Mouse (Mus musculus): ENCODE data around the gene Cyfip2.

The Cyfip2 gene

DNA sequence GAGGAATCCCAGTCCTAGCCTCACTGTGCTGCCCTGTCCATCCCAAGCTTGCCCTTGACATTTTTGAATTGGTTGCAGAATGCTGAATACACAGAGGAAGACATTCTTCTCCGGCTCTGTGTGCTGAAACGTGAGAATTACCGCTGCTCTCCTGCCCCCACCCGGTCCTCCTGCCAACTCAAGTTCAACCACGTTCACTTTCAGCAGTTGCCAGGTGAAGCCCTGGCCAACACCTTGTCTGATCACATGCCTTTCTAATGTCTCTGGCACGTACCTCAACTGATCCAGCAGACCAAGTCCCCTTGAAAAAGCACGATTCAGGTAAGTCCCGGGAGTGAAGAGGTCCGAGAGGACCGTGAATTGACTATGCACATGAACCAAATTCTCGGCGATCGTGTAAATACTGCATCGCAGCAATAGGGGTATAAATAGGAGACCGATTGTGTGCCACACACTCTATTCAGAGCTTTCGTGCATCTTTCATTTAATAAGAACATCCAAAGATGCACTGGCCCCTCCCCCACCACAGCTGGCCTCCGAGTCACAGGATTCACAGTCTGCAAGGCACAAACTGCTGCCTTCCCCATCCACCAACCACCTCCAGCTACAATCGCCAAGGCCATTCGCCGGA is 3.4 kb downstream of the Cyfip2 start:
- no peak for ATAC-seq (ENCODE audit: insufficient number of reproducible peaks, low FRiP score, low TSS enrichment)

DNA sequence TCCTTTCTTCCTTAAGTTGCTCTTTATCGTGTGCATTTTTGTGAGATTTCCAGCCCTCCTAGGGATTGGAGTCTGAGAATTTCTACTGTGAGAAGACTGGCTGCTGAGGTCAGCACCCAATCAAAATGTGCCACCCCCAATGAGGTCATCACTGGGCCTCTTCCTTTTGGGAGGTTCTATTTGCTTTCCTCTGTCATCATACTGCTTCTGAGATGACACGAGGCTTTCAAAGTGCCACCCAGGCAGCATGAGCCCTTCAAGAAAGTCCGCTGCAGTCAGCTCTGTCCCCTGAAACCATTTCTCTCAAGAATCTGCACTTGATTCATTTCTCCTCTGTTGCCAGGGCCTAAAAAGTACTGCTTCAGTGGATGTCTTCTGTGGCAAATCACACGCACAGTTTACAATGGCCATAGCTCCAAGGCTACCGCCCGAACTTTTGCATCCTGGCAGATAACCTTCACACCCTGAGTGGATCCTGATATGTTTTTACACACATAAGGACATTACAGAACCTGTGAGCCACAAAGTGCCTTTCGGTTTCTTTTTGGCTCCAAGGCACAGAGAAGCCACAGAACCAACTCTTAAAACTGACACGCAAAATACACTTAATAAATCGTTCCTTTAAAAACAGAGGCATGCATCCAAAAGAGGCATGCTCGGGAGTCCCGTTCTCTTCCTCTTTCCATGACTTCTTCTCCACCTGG is 4.2 kb downstream of the Cyfip2 start:
- ATAC-seq (ENCODE audit: insufficient number of reproducible peaks, low FRiP score, low TSS enrichment) = no peak

DNA sequence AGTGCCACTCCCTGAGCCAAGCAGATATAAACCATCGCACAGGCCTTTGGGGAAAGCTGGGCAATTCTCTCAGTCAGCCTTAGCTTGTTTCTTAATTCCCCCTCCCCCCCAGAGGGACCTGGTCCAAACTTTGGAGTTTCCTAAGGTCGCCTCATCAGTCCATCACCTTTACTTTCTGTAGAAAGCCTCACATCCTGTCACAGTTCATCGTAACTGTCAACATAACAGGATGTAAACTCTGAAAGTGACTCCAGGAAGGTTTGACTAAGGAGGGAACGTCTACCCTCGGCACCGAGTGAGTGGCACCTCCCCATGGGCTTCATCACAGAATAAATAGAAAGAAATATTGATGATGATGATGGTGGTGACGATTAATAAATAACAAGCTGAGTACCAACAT is 4.9 kb downstream of the Cyfip2 start:
- ATAC-seq (ENCODE audit: insufficient number of reproducible peaks, low FRiP score, low TSS enrichment) = no peak

DNA sequence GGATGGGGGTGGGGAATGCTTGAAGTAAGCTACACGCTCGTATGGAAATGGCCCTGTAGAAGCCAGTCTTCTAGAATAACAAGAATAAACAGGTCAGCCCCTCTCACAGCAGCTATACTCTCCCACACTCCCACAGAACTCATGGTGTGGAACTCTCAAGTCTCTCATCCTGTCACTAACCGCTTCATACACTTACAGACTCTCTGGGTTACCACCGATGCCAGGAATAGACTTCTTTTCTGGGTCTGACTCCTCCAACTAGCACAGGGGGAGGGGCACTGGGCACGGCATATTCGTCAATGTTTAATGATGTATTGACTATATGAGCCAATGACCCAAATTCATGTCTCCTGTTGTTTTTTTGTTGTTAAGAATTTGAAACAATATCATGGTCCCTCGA is 5.9 kb downstream of the Cyfip2 start:
- ATAC-seq (ENCODE audit: insufficient number of reproducible peaks, low FRiP score, low TSS enrichment) = no peak

DNA sequence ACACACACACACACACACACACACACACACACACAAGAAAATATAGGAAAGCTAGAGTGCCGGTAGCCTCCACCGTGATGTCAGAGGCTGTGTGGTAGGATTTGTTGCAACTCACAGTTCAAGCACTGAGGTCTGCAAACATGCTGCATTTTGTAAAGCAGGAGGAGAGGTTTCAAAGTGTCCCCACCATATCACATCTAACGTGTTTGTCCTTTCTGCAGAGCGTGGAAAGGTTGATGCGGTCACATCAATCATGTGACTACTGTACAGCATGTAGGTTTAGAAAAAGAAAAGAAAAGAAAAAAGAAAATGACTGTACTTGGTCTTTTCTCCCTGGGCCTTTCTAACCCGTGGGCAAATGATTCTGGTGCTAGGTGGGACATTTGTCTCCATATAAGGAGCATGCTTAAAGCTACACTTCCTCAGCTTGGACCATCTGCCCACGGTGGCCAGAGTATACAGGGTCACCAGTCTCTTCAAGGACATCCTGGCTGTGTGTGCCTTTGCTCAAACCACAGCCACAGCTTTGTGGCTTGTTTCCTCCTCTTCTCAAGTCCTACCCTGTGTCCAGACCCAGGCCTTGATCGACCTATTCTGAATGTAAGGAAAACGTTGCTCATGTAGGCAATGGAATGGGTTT is 6.7 kb downstream of the Cyfip2 start:
- no peak for ATAC-seq (ENCODE audit: insufficient number of reproducible peaks, low FRiP score, low TSS enrichment)

DNA sequence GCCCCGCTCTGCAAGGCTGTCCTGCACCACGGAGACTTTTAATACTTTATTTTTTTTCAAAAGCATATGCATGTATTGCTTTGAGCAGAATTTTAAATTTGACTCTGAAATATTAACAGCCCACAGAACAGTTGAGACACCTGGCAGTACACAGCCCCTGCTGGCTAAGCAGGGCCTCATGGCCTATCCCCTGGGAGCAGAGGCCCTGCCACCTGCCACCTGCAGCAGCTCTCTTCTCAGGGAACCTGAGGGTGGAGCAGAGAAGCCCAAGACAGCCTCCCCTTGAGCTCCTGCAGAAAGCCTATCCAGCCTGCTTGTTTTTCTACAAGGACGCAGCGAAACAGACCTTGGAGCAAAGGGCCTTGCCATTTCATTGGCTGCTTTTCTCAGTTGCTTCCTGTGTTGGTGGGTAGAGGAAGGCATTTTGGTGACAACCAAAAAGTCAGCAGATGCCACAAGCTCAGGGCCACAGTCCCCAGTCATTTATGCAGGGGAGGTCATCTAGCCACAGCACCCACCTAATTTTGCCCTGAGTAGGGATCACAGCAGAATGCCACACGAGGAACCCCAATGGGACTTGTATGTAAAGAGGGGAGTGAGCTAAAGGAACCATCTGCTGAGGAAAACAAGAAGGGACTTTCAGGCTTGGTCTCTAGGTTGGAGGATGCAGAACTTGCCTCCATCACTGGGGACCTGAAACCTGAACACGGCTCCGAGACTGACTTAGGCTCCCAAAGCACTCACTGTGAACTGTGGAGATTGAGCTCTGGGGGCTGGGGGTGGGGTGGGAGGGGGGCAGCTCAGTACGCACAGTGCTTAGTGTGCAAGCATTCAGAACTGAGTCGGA is 7.6 kb downstream of the Cyfip2 start:
- peak; percentile 57; the same call in 1 of the 2 replicates for ATAC-seq (ENCODE audit: insufficient number of reproducible peaks, low FRiP score, low TSS enrichment)

DNA sequence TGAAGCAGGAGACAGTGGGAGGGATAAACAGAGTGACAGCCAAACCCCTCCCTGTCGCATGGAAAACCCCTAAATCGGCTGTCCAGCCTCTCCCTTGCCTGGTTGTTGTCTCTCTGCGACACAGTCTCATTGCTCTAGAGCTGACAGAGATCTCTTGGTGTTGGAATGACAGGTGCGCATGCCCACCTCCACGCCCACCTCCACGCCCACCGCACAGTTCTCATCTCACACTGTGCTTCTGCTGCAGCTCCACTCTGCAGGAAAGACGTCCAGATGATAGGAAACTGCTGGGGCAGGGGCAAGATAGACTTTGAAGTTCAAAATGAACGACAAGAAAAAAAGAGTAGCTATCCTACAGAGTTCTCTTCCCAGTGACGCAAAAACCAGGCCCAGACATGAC is 8.6 kb downstream of the Cyfip2 start:
- ATAC-seq (ENCODE audit: insufficient number of reproducible peaks, low FRiP score, low TSS enrichment) = no peak

DNA sequence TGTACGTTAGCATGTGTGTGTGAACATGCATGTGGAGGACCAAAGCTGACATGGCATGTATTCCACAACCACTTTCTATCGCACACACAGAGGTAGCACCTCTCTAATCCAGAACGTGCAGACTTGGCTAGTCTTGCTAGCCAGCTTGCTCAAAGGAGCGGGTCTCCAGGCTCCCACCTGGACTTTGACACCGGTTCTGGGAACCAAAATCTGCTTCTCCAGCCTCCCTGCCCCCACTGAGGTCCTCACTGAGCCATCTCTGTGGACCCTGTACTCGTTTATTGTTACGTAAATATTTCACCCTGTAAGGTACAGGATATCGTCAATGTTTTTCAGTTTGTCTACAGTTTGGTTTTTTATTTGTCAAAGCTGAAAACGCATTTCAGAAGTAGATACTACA is 10.2 kb downstream of the Cyfip2 start:
- no peak for ATAC-seq (ENCODE audit: insufficient number of reproducible peaks, low FRiP score, low TSS enrichment)

DNA sequence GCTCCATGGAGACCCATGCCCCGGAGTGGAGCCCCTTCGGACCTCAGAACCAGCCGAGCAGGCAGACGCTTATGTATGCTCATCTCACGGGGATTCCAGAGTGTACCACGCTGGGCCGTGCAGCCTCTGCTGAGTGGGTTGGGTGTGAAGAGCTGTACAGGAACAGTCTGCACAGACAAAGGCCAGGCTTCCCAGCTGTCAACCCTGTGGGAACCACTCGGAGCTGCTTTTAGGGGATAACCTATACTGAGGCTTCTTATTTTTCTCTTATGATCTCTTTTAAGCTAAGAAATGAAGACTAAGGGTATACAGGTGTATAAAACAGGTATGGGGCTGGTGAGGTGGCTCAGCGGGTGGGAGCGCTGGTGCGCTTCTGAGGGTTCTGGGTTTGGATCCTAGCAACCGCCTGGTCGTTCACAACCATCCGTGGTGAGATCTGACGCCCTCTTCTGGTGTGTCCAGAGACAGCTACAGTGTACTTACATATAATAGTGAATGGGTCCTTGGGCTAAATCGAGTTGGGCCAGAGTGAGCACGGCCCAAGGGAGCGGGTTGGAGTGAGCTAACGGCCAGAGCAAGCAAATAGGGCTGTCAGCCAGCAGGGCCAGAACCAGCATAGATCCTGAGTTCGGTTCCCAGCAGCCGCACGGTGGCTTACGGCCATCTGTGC is 10.9 kb downstream of the Cyfip2 start:
- ATAC-seq (ENCODE audit: insufficient number of reproducible peaks, low FRiP score, low TSS enrichment) = no peak

DNA sequence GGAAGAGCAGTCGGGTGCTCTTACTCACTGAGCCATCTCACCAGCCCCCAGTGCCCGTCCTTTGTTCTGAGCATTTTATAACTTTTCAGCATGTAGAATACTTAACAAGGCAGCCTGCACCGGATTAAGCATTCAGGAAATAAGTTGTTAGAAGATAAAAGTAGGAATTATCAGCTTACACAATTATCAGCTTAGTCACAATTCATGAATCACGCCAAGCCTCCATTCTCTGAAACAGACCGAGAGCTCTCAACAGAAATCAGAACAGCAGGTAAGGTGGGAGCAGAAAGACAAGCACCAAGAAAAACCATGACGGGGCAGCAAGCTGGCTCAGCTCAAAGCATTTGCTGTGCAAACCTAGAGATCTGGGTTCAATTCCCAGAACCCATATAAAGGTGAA is 12.8 kb downstream of the Cyfip2 start:
- ATAC-seq (ENCODE audit: insufficient number of reproducible peaks, low FRiP score, low TSS enrichment) = no peak

DNA sequence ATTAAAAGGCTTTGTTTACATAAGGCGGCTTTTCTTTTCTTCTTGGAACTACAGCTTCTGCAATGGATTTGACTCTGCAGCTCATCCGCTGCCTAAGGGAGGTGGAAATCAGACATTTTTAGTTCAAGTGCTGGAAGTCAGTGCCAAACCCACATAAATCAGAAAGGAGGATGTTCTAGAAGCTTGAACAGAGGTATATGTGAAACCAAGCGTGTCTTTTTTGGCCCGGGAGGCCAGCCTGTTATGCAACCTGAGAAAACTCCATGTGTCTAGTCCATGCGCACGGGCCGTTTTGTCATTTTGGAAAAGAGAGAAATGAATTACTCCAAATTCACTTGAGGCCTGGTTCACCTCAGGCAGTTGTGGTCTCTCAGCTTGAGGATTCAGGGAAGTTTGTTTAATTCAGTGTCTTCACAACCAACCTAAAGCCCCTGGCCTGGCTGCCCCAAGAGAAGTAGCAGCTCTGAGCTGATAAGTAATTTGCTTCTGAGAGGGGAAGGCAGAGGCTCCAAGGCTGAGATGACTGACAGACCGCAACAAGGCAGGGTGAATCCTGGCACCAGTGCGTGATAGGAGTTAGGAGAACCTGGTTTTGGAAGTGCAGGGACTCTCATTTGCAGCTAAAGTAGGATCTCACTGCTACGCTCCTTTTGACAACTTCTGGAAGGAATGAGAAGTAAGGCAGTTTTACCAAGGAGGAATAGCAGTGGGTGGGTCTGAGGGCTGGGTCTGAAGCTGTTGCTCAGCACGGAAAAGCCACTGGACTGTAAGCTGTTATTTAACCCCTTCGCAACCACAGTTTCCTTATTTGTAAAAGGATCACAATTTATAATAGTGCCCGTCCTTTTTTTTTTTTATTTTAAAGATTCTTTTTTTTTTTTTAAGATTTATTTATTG is 13.5 kb downstream of the Cyfip2 start:
- peak; percentile 53; the same call in 1 of the 2 replicates for ATAC-seq (ENCODE audit: insufficient number of reproducible peaks, low FRiP score, low TSS enrichment)

DNA sequence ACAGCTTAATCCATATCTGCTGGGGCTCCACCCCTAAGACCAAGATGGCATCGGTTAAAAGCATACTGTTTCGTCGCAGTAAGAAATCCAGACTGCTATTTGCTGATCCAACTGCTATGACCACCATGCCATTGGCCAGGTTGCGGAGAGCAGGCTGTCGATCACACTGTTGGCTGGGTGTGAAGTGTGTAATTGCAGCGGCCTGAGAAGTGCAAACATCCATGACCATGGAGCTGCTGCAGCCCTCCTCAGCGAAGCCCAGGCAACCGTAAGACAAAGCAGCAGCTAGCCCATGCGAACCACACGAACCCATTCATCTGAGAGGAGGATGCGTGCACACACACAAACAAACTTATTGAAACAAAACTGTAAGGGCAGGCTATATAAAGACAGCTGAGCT is 18.3 kb downstream of the Cyfip2 start:
- ATAC-seq (ENCODE audit: insufficient number of reproducible peaks, low FRiP score, low TSS enrichment) = no peak

DNA sequence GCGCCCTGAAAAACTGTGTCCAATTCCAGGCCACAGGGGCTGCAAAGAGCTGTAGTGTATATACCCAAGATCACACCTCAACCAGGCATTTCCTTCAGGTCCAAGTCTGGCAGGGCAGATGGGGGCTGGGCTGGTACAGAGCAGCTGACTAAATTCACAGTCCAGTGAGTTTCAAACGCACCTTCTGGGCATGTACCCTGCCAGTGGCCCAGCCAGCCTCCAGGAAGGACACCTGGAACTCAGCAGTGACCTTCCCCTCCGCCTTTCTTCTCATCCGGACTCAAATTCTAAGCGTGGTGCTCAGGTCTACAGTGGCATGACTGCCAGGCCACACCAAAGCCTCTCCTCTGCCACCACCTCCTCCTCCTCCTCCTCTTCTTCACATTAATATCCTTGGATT is 19.2 kb downstream of the Cyfip2 start:
- ATAC-seq (ENCODE audit: insufficient number of reproducible peaks, low FRiP score, low TSS enrichment) = peak; percentile 90

DNA sequence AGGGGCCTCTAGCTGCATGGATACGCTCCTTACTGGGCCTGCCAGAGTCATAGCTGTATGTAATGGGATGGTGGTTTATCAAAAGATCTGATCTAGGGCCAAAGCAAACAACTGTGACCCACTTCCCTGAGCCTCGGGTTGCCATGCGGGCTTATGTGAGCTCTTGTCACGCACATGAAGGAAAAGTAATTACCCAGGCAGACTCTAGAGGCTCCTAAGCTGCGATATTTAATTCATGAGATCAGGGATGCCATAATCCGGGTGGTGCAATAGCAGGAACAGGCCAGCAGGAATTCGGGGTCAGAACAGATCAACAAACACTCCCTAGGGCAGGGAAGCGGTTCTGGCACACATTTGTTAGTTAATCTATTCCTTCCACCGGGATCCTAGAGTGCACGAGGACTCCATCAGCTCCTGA is 21.7 kb downstream of the Cyfip2 start:
- ATAC-seq (ENCODE audit: insufficient number of reproducible peaks, low FRiP score, low TSS enrichment) = no peak

DNA sequence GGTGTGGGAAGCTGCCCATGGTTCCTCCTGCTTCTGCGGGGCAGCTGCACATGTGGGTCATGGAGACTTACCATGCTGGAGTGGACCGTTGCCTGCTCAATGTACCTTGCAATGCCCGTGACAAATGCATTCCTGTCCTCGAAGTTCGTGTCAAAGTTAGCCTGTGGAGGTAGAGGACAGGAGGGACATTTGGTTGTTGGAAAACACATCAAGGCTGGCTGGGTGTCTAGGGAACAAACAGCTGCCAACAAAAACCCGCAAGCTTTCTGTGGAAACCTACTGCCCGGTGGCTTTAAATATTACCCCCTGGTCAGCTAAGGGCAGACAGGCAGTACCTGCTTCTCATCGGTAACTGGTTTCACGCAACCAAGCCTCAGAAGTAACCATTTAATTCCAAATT is 23.1 kb downstream of the Cyfip2 start:
- no peak for ATAC-seq (ENCODE audit: insufficient number of reproducible peaks, low FRiP score, low TSS enrichment)

DNA sequence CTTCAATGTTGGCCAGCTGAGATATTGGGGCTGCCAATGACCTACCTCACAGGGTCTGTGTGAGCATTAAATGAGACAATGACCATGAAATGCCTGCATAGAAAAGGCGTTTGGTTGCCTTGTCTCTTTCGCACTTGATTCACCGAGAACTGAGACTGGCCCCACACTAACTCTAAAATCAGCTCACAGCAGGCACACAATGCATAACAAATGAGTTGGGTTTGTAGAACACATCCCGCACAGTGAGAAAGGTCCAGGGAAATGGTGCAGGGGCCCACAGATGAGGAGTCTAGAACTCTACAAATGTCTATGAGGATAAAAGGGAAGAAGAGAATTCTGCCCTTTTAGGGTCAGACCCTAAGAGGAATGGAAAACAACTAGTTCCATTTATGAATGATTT is 23.6 kb downstream of the Cyfip2 start:
- no peak for ATAC-seq (ENCODE audit: insufficient number of reproducible peaks, low FRiP score, low TSS enrichment)

DNA sequence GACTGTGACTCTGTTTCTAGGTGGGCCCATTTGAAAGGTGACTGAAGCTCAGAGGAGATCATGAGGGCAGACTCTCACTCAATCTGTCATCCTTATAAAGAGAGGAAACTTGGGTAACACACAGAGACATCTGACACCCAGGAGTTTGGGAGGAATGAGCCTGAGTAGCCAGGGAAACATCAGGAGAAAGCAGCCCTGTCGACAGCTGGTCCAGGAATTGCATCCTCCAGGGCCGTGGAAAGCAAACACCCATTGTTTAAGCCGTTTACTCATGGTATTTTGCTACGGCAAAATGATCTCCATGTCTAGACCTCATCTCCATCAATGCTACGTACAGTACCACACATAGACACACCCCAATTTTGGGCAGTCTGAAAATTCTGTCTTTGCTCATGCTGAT is 24.6 kb downstream of the Cyfip2 start:
- ATAC-seq (ENCODE audit: insufficient number of reproducible peaks, low FRiP score, low TSS enrichment) = no peak

DNA sequence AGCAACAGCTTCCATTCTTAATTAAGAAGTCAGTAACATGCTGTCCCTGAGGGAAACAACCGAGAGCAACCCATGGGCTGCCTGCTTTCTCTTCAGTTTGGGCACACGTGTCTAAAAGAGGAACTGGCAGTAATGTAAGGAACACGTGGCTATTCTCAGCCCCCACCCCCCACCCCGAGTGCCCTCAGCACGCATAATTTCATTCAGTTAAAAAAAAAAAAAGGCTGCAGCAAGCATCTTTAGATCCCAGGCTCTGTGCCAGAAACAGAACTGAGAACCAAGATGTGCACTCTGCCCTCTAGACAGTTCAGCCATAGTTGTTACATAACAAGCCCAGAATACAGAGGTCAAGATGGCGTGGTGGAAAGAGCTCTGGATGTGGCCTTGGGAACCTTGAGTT is 25.9 kb downstream of the Cyfip2 start:
- no peak for ATAC-seq (ENCODE audit: insufficient number of reproducible peaks, low FRiP score, low TSS enrichment)

DNA sequence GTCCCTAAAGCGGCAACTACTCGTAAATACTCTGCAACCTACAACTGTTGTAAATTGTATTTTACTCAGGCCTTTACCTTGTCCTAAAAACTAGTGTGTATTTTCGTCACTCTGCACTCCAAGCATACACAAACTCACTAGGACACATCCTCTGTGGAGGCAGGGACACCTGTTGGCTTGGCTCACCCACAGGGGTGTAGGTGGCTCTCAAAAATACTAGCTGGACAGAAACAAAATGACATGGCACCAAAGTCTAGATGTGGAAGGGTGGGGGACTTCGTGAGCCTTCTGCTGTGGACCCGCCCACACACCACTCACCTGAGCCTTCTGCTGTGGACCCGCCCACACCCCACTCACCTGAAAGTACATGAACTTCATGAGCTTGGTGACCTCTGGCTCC is 28.9 kb downstream of the Cyfip2 start:
- ATAC-seq (ENCODE audit: insufficient number of reproducible peaks, low FRiP score, low TSS enrichment) = no peak
